Mouse (Mus musculus) liver, embryonic 14.5 days (tissue): ENCODE measurements around the gene Arl14ep.

ENCODE experiments used
- CTCF ChIP-seq: IDR thresholded peaks from 2 replicates; pipeline ENCODE4 v1.5.1; 2016; ENCODE audit warnings: antibody characterized with exemption, low read depth, control low read depth
- EP300 ChIP-seq: IDR thresholded peaks from 2 replicates; pipeline ENCODE4 v1.6.1; 2016; ENCODE audit warnings: antibody characterized with exemption, low read depth

- TF ChIP-seq CTCF, result no peak
- TF ChIP-seq EP300, result no peak
Observed at GRCm38 (mm10) chr2:106954975-106955374, 19.2 kb downstream of the Arl14ep start.
